Mouse (Mus musculus): Measurements from ENCODE around the gene Oser1.

- TF ChIP-seq CTCF (IDR thresholded peaks at IDR 0.05; ENCODE audit: borderline replicate concordance, insufficient read depth, low read depth, low read length), result no peak
- TF ChIP-seq POLR2A (IDR thresholded peaks at IDR 0.05; ENCODE audit: borderline replicate concordance, insufficient read depth, low read length), result no peak
Measured at GRCm38 (mm10) chr2:163469711-163470110, 45.2 kb upstream of the Oser1 start.
